Mouse (Mus musculus): ENCODE measurements around the gene Gpx3.
A peak's percentile ranks its signal among the peaks of the same experiment; 100 is the strongest.
"Not testable (repeated sequence)": the region's sequence is repeated elsewhere in the genome, so short reads cannot be mapped to it uniquely, and the experiment has no call there.

Gpx3 gene

DNA sequence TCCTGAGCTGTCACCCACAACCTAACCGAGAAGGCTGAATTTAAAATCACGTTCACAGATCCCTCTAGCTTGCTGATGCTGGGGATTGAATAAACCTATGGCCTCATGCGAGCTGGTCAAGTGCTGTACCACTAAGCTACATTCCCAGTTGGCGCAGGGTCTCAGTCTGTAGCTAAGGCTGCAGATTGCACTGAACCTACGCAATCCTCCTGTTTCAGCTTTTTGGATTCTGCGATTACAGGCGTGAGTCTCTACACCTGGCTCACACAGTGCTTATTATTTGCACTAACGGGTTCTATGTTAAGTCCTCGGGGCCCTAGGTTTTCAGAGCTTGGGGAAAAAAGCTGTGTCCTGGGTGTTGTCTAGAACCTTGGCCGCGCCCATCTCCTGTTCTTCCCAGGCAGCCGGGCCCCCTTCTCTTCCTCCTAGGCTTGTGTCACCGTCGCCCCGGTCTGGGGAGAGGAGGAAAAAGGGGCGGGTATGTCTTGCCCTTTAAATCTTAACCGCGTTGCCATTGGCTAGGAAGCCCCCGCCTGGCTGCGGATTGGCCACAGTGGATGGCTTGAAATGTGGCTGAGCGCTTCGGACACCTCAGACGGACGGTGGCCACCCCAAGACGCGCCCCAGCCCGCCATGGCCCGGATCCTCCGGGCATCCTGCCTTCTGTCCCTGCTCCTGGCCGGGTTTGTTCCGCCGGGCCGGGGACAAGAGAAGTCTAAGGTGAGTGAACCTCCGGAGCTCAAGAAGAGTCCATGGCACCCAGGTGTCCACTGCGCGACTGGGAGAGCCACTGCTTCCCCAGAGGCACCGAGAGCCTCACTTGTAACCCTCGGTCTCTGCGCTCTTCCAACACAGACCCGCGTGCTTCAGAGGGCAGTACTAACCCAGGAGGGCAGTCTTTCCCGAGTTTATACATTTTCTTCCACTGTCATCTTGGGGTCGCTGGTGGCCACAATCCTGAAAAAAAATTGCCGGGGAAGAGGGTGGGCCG lies at the start of gene Gpx3:
Gpx3 (plus strand) TSS at position 121 of the 991 bp plus-strand sequence.
- DNase-seq (ENCODE audit: low read depth, low spot score), result no peak

DNA sequence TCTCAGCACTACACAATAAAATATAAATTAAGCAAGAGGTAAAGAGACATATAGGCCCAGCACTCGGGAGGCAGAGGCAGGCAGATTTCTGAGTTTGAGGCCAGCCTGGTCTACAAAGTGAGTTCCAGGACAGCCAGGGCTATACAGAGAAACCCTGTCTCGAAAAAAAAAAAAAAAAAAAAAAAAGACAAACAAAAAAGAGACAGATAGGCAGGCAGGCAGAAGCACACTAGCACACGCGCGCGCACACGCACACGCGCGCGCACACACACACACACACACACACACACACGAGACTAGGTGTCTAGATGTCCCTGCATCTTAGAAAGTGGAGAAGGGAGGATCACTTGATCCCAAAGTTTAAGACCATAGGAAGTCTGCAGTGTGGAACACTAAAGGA lies 43.4 kb upstream of the Gpx3 start:
- not testable (repeated sequence) for DNase-seq (ENCODE audit: low read depth, low spot score)

- DNase-seq (ENCODE audit: low read depth, low spot score), result no peak
These were observed 42.7 kb upstream of the Gpx3 start for GRCm38 (mm10) chr11:54859322-54860165.

DNA sequence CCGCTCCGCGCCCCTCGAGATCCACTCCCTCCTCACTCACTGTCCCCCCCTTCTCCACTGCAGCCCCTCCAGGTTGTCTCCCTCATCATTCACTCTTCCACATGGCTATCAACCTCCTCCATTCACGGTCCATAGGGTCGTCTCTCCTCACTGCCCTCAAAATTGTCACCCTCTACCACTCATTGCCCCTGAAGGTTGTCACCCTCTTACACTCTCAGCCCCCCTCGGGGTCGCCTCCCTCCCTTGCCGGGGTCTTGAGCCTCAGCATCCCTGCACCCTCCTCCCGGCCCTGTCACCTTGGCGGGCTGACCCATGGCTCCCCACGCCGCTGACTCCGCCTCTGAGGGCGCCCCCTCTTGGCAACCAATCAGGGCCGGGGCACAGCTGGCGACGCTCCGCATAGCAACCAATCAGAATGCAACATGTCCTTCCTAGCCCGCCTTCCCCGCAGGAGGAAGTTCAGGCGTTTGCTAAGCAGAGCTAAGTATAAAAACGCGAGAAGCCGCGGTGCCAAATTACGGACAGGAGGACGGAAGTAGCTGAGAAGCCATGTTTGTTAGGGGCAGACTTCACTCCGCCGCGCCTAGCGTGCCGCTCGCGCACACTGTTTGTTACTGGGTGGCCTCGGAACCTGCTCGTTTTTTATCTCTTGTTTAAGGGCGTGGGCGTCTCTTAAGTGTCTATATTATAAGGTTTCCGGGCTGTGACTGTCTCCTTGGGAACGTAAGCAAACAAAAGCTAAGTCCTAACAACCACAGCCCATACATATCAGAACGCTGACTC lies 41.8 kb upstream of the Gpx3 start, which contains the start of gene Lyrm7:
Lyrm7 (minus strand) TSS at position 661 of the 783 bp plus-strand sequence.
- peak; percentile 97 for DNase-seq (ENCODE audit: low read depth, low spot score)

GRCm38 (mm10) chr11:54861471-54862420 lies 40.5 kb upstream of the Gpx3 start:
- no peak for DNase-seq (ENCODE audit: low read depth, low spot score)

GRCm38 (mm10) chr11:54862621-54863520 lies 39.4 kb upstream of the Gpx3 start:
- DNase-seq (ENCODE audit: low read depth, low spot score), result no peak

GRCm38 (mm10) chr11:54865330-54866085 lies 36.7 kb upstream of the Gpx3 start:
- no peak for DNase-seq (ENCODE audit: low read depth, low spot score)

DNA sequence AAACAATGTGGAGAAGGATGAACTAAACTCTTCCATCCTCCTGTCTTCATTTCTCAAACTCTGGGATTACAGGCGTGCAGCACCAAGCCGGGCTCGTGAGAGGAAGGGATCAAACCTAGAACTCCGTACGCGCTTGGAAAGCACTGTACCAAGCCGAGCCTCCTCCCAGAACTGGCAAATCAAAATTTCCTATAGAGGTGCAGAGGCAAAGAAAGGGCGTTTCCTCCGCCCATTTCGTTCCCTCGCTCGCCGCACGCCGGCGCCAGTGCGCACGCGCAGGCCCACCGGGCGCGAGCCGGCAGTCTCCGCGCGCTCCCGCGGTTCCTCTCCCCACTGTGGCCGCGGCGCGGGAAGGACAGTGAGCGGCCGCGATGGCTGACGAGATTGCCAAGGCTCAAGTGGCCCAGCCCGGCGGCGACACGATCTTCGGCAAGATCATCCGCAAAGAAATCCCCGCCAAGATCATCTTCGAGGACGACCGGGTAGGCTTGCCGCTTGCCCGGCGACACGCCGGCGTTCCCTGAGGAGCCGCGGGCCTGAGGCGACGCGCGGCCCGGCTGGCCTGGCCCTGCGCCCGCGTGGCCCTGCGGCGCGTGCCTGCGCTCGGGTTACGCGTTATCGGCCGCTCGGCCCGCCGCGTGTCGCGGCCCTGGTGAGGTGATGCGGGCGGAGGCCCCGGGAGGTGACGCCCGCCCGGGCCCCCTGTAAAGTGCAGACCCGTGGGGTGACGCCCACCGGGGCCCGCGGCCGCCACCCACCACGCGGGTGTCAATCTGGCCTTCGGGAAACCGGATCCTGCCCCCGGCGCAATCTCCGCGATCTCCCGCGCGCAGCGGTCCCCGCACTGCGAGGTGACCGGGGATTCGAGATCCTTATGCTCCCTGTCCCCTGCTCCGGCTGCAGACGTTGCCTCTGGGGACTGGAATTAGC lies 35.9 kb upstream of the Gpx3 start, which contains the start of gene Hint1:
Hint1 (plus strand) TSS at position 265 of the 930 bp plus-strand sequence.
- DNase-seq (ENCODE audit: low read depth, low spot score), result peak; percentile 82

- peak; percentile 50 for DNase-seq (ENCODE audit: low read depth, low spot score)
These were observed 35.2 kb upstream of the Gpx3 start for GRCm38 (mm10) chr11:54867049-54867385.

DNA sequence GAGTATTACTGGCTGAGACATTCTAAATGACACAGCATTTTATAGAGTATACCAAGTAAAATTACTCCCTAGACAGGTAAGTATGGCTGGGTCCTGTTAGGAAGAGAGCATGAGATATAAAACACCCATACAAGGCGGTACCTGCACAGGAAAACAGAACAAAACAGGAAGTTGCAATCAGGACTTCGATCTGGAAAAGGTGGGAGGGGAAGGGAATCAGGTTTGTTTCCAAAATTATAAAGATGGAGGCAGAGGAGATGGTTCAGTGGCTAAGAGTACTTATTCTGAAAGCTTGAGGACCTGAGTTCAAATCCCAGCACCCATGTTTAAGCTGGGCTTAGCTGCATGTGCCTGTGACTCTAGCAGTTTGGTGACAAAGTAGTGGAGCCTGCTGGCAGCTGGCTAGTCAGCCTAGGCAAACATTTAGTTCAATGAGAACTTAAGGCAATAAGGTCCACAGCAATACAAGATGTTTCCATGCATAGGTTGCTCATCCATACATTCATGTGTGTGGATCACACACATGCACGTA lies 34.3 kb upstream of the Gpx3 start:
- no peak for DNase-seq (ENCODE audit: low read depth, low spot score)

GRCm38 (mm10) chr11:54868445-54868844 lies 33.8 kb upstream of the Gpx3 start:
- no peak for DNase-seq (ENCODE audit: low read depth, low spot score)

DNA sequence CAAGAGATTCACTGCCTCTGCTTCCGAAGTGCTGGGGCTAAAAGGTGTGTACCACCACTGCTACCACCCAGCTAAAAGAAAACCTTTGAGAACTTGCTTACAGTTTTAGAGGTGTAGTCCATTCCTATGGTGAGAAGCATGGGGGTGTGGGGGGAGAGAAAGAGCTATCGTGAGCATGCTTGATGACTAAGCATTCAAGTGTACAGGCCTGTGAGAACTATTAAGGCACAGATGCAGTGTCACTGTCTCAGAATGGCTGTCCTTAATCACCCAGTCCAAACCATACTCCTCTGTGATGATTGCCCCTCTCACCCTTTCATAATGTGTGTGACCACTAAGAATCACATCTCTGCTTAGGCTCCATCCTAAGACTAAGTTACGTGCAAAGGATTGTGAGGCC lies 32.9 kb upstream of the Gpx3 start:
- DNase-seq (ENCODE audit: low read depth, low spot score), result no peak

DNA sequence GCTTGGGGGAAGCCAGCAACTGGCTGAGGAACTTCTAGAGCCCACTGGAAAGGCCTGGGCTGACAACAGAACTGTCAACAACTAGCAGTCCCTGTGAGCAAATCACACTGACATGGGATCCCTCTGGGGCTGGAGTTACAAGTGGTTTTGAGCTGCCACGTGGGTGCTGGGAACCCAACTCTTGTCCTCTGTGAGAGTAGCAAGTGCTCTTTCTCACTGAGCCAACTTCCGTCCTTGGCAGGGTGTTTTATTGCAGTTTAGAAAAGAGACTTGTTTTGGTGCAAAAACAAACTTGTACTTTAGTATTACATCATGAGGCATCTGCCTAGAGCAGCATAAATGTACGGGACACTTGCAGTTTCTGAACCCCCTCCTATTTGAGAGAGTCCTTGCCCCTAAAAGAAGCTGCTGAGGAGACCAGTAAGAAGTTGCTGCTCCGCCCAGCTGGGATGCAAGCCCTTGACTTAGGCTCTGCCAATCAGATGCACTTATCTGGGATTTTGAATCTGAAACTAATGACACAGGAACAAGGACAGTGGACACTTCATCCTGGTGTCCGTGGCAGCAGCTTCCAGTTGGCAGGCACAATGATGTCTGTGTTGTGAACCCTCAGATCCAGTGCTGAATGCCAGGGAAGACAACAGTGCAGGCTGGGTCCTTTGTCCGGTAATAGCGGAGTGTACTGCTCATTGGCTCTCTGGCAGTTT lies 30.3 kb upstream of the Gpx3 start:
- DNase-seq (ENCODE audit: low read depth, low spot score), result no peak

DNA sequence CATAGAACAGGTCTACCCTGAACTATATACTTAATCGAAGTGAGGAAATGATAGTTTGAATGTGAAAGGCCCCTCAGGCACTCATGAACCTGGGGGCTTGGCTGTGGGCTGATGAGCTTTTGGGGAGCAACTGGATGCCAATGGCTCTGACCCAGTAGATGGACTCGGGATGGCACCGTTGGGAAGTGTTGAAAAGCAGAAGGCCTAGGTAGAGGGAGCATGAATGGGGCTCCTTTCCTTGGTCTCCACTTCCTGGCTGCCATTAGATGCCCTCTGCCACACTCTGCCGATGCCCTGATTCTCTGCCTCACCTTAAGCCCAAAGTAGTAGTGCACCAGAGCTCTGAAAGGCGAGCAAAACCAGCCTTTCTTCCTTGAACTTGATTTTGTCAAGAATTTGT lies 26.2 kb upstream of the Gpx3 start:
- DNase-seq (ENCODE audit: low read depth, low spot score), result no peak

DNA sequence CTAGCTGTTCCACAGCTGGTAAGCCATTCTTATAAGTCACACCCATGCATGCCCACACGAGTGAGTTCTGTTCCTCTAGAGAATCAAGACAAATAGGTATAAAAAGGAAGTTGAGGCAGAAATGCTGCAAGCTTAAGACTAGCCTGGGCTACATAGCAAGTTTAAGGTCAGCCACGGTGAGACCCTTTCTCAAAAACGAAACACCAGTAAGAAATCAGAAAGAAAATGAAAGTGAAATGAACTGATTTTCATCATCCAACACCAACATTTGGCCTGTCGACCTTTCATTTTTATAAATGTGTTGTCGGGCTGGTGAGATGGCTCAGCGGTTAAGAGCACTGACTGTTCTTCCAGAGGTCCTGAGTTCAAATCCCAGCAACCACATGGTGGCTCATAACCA lies 23.4 kb upstream of the Gpx3 start:
- no peak for DNase-seq (ENCODE audit: low read depth, low spot score)

DNA sequence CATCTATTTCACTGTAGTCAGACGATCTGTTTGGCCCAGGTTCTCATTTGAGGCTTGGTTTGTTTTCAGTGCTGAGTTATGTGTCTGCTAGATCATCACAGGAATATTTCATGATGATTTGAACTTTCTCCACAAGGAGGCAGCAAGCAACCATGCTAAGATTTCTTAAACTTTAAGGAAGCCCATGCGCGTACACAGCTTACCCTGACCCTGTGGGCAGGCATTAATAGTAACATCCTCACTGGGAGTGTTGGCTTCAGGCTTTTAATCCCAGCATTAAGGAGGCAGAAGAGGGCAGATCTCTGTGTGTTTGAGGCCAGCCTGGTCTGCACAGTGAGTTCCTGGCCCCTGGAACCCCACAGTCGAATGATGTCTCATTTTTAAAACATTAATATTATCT lies 22.8 kb upstream of the Gpx3 start:
- no peak for DNase-seq (ENCODE audit: low read depth, low spot score)

GRCm38 (mm10) chr11:54879922-54880321 lies 22.3 kb upstream of the Gpx3 start:
- DNase-seq (ENCODE audit: low read depth, low spot score), result no peak

All from c-Kit-negative CD71-positive TER-119-positive erythroid progenitor cells, embryonic 14.5 days (primary cell).